Mouse (Mus musculus): Measurements from ENCODE around the gene Ccnd3. TPM values are rescaled to one million over a fixed set of nuclear protein-coding genes. Genes with fewer than 3 reads are reported as not detected.

Ccnd3 gene
- 215 and 232 TPM in 2 replicates for total RNA-seq (2017)

- peak; percentile 59 for ATAC-seq (ENCODE audit: extremely low read depth, insufficient number of reproducible peaks, low FRiP score, poor library complexity, severe bottlenecking)
Measured at GRCm38 (mm10) chr17:47504941-47505346, at the start of gene Ccnd3. TSS of gene Ccnd3 (plus strand) at chr17:47505051.

GRCm38 (mm10) chr17:47458310-47458709 lies 46.5 kb upstream of the Ccnd3 start:
- ATAC-seq (ENCODE audit: extremely low read depth, insufficient number of reproducible peaks, low FRiP score, poor library complexity, severe bottlenecking), result no peak

DNA sequence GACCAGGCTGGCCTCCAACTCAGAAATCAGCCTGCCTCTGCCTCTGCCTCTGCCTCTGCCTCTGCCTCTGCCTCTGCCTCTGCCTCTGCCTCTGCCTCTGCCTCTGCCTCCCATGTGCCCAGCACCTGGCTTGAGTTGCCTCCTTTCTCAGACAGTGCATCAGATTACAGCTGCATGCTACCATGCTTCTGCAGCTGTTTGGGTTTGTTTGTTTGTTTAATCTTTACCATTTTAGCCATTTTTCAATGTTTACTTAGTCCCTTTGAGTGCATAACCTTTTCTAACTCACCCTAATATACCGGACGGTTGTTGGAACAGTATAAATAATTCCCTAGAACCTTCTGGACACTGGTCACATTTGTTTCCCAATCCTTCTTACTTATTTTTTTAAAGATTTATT lies 45.9 kb upstream of the Ccnd3 start:
- ATAC-seq (ENCODE audit: extremely low read depth, insufficient number of reproducible peaks, low FRiP score, poor library complexity, severe bottlenecking), result no peak

- no peak for ATAC-seq (ENCODE audit: extremely low read depth, insufficient number of reproducible peaks, low FRiP score, poor library complexity, severe bottlenecking)
Measured at GRCm38 (mm10) chr17:47459341-47459919, 45.4 kb upstream of the Ccnd3 start.

DNA sequence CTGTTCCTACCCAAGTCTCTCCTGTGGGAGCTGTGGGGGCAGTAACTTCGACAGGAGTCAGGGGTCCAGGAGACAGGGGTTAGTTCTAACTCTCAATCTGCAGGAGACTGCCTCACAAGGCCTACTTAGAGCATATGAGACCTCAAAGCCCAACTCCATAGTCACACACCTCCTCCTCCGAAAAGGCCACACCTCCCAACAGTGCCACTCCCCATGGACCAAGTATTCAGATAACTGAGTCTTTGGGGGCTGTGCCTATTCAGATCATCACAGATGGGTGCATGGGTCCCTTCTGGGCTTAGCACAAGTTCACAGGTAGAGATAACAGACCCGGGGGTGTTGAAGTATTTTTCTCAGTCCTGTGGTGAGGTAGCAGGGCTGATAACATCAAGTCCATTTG lies 43.2 kb upstream of the Ccnd3 start:
- no peak for ATAC-seq (ENCODE audit: extremely low read depth, insufficient number of reproducible peaks, low FRiP score, poor library complexity, severe bottlenecking)

- no peak for ATAC-seq (ENCODE audit: extremely low read depth, insufficient number of reproducible peaks, low FRiP score, poor library complexity, severe bottlenecking)
Measured at GRCm38 (mm10) chr17:47462209-47462608, 42.6 kb upstream of the Ccnd3 start.

GRCm38 (mm10) chr17:47462728-47463388 lies 42.0 kb upstream of the Ccnd3 start:
- ATAC-seq (ENCODE audit: extremely low read depth, insufficient number of reproducible peaks, low FRiP score, poor library complexity, severe bottlenecking), result no peak

DNA sequence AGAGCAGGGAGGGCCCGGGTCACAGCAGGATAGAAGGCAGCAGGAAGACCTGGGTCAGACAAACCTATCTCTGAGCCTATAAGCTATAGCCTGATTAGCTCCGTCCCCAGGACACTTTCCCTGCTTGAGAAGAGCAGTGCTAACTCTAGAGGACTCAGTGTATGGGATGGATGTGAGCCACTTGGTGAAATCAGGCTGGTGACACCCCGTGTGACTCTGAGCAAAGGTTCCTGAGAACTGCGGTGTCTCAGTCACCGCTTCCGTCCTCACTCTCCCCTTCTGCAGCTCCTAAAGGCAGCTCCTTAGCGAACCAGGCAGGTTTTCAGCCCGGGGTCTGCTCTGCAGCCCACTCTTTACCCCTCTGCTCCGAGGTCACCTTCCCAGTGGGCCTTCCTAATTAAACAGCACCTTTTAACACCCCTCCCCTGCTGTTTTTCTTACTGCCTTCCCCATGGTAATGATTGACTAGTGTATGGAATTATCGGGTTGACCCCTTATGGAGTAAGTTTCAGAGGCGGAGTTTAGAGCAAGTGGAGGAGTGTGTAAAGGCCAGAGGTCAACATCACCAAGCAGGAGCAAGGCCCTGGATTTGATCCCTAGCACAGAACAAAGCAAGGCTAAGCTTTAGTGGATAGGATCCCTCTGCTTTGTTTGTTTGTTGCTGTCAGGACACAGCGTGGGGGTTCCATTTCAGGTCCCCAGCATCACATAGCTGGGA lies 40.4 kb upstream of the Ccnd3 start:
- no peak for ATAC-seq (ENCODE audit: extremely low read depth, insufficient number of reproducible peaks, low FRiP score, poor library complexity, severe bottlenecking)

DNA sequence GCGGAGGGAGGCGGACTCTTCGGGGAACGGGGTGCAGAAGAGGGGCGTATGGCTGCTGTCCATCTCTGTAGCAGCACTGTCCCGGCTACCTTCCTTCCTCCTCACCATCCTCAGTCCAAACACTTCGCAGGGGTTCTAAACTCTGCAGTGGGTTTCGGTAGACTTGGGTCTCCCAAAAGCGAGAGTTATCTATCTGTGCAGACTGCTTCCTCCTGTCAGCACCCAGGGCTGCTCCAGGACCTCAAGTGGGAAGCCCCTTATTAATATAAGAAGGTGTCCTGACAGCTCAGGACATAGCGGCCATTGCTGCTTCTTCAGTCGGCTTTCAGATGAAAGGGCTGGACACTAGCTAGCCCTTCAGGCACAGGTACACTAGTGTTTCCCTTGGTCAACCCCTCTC lies 39.8 kb upstream of the Ccnd3 start:
- no peak for ATAC-seq (ENCODE audit: extremely low read depth, insufficient number of reproducible peaks, low FRiP score, poor library complexity, severe bottlenecking)

DNA sequence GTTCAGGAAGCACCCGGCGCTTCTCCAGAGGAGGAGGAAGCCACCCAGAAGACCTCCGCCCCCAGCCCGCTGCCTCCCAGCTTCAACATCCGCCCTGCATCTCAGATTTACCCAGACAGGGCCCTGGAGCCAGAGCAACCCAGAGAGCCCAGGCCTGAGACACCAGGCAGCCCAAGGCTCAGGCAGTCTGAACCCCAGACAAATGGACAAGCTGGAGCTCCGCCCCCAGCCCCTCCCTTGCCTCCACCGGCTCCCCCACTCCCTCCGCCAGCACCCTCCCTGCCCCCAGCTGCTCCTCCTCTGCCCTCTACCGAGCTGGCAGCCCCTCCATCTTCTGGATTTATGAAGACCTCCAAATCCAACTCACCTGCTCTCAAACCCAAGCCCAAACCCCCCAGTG lies 38.6 kb upstream of the Ccnd3 start:
- ATAC-seq (ENCODE audit: extremely low read depth, insufficient number of reproducible peaks, low FRiP score, poor library complexity, severe bottlenecking), result no peak

DNA sequence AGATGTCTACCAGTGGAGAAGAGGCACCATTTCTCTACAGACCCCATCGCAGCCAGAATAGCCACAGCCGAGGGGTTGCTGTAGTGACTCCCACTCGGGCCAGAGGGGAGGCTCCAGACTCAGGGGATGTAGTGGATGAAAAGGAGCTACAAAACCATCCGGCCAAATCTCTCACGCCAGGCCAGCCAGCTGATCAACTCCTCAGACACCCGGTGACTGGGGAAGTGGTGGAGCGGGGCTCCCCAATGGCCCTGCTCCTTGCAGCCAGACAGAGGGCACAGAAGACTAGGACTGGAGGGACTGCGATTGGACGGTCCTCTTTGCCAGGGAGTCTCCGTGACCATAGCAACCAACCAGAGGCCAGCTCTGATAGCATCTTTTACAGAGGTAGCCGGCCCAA lies 37.2 kb upstream of the Ccnd3 start:
- ATAC-seq (ENCODE audit: extremely low read depth, insufficient number of reproducible peaks, low FRiP score, poor library complexity, severe bottlenecking), result no peak

- no peak for ATAC-seq (ENCODE audit: extremely low read depth, insufficient number of reproducible peaks, low FRiP score, poor library complexity, severe bottlenecking)
Measured at GRCm38 (mm10) chr17:47468063-47468462, 36.8 kb upstream of the Ccnd3 start.

- ATAC-seq (ENCODE audit: extremely low read depth, insufficient number of reproducible peaks, low FRiP score, poor library complexity, severe bottlenecking), result no peak
Measured at GRCm38 (mm10) chr17:47468466-47468865, 36.4 kb upstream of the Ccnd3 start.

GRCm38 (mm10) chr17:47469642-47470041 lies 35.2 kb upstream of the Ccnd3 start:
- no peak for ATAC-seq (ENCODE audit: extremely low read depth, insufficient number of reproducible peaks, low FRiP score, poor library complexity, severe bottlenecking)

DNA sequence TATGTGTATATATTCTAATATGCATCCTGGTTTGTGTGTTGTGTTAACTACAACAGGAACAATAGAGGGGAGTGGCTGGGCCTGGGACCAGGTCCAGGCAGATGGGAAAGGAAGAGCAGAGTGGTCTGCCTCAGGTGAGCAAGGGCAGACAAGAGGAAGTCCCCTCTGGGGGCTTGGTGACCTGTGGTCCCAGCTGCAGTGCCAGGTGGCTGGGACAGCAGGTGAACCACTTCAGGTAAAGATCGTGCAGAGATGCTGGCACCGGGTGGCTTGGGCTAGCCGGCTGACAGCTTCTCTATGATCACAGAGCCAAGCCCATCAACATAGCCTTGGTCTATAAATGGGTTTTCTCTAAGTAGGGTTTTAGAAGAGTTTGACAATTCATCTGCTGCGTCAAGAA lies 34.7 kb upstream of the Ccnd3 start:
- ATAC-seq (ENCODE audit: extremely low read depth, insufficient number of reproducible peaks, low FRiP score, poor library complexity, severe bottlenecking), result no peak

- no peak for ATAC-seq (ENCODE audit: extremely low read depth, insufficient number of reproducible peaks, low FRiP score, poor library complexity, severe bottlenecking)
Measured at GRCm38 (mm10) chr17:47470686-47471085, 34.2 kb upstream of the Ccnd3 start.

GRCm38 (mm10) chr17:47472435-47473350 lies 32.2 kb upstream of the Ccnd3 start:
- ATAC-seq (ENCODE audit: extremely low read depth, insufficient number of reproducible peaks, low FRiP score, poor library complexity, severe bottlenecking), result no peak

GRCm38 (mm10) chr17:47473434-47473974 lies 31.3 kb upstream of the Ccnd3 start:
- peak; percentile 61 for ATAC-seq (ENCODE audit: extremely low read depth, insufficient number of reproducible peaks, low FRiP score, poor library complexity, severe bottlenecking)

GRCm38 (mm10) chr17:47474250-47474649 lies 30.6 kb upstream of the Ccnd3 start:
- ATAC-seq (ENCODE audit: extremely low read depth, insufficient number of reproducible peaks, low FRiP score, poor library complexity, severe bottlenecking), result no peak

All from neutrophil, adult 5-6 weeks (primary cell).